Mouse (Mus musculus) G1E-ER4 (cell line): ENCODE measurements around the gene Sstr5. TPM values are rescaled to one million over a fixed set of nuclear protein-coding genes. Genes with fewer than 3 reads are reported as not detected.

ENCODE experiments used
- GATA1 ChIP-seq: IDR thresholded peaks from one replicate; pipeline ENCODE4 v1.8.0; 2012; ENCODE audit warnings: low read length, inconsistent platforms
- polyA plus RNA-seq: library from polyadenylated mRNA; stranded (reverse); fragments of >175 nt; gene quantifications from 2 replicates; pipeline ENCODE4 v1.2.3, GENCODE M21; 2012

Gene Sstr5
- not detected in 2 replicates for polyA plus RNA-seq

DNA sequence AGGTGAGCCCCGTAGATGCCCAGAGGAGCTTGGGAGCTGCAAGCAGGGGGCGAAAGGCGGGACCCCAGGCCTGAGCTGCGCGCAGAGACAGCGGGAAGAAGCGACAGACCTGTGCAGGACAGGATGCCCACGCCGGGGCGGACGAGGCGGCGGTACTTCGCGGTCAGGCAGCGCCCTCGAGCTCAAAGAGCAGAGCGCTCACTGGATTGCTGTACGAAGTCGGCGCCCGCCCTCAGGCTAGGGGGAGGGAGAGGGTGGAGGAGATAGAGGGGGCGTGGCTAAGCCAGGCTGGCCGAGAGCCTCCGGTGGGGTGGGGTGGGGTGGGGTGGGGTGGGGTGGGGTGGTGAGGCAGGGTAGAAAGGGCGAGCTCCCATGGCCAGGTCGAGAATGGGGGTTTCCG is at the start of gene Sstr5:
Sstr5 (minus strand) TSS at position 276 of the 400 bp plus-strand sequence.
- TF ChIP-seq GATA1 = no peak

DNA sequence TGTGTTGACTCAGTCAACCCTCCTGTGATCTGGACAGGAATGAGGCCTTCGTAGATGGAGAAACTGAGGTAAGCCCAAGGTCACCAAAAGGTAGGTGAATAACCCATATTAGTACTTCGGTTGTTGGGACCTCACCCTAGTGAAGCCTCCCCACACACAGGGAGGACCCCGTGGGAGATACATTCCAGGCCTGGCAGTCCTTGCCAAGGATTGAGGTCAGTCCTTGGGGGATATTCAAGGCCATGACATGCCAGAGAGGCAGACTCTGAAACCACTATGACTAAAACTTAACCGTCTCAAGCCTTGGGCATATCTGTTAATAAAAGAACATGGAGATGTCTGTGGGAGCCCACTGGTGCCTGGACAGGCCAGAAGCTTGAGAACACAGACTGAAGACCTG is 44.7 kb upstream of the Sstr5 start:
- TF ChIP-seq GATA1 = no peak

DNA sequence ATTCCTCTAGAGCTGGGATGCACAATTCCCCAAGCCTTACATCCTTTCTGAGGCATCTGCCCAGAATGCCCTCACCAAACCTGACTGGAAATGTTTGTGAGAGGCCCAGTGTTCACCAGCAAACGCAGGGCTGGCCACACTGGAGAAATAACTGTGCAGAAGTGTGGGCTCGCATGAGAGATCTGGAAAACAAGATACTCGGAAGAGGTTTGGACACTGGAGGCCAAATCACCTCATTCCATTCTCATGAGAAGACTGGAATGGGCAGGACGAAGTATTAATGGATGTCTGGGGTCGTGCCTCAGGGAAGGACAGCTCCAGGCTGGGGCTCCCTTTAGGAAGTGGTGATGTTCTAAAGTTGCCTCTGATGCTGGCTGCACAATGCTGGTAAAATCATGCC is 43.6 kb upstream of the Sstr5 start:
- no peak for TF ChIP-seq GATA1

DNA sequence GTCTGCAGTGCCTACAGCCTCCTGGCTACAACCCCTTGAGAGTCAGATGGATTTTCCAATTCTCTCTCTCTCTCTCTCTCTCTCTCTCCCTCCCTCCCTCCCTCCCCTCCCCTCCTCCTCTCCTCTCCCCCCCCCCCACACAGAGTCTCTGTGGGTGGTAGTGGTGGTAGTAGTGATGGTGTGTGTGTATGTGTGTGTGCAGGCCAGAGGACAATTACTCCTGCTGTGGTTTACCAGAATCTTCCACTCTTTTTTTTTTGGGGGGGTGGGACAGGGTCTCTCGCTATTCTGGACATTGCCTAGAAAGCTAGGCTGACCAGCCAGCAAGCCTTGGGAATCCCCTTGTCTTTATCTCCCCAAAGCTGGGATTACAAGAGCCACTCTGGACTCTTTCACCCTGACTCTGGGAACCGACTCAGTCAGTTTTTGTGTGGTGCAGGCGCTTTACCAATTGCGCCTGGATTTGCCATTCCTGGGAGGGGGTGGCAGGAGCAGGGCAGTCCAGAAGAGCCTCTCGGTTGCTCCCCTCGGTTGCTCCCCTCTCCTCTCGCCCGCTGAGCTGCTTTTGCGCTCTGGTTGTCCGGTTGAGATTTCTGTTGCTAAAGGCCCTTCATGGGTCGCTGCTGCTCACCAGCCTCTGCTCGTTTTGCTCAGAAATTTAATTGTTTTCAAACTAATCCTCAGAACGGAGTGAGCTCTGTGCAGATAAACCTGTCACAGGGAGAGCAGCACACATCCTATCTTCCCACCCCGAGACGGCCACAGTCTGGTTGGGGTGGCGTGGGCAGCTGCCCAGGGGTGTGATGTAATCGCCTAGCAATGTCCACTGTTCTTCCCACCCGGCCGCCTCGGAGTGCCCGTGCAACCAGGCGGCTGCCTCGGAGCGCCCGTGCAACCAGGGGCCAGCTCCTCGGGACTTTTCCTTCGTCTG is 42.1 kb upstream of the Sstr5 start:
- TF ChIP-seq GATA1 = no peak

DNA sequence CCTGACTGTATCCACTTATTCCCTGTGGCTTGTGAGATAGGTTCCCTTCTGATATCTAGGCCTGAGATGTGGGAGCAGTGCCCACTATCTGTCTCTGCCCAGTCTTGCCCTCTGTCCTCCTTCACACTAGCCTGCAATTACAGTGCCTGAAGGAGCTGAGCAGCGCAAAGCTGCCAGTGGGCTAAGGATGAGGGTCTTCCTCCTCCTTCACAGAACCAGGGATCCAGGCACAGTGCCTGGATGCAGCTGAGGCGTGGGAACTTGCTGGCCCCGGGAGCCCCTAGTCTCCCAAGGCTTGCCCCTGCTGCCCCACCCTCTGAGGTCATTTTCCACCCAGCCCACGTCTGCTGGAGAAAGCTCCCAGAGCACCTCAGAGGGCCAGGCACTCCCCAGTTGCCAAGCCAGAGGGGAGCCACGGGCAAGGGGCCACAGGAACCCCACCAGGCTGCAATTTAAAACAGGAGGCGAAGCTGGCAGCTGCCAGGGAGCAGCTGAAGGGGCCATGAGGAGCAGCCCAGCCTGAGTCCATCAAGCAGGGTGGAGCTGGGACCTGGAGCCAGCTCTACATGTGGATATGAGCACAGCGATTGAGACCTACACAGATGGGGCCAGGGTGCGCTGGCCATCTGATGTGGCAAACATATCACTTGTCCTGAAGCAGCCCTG is 33.4 kb upstream of the Sstr5 start:
- no peak for TF ChIP-seq GATA1

DNA sequence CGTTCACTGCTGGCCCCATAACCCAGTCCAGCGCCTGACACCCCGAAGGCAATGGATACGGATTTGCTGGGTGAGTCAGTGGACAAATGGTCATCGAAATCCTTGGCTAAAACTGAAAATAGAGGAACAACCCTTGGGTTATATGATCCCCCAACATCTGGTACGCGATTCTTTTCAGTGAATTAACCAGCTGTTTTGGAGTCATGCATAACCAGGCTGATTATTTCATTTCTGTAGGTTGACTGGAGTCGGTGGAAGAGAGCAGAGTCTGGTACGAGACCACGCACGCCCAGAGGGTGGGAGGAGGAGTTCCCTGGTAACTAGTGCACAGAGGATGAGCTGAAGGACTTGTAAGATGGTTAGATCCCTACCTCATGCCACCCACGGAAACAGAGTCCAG is 25.0 kb upstream of the Sstr5 start:
- TF ChIP-seq GATA1 = no peak

DNA sequence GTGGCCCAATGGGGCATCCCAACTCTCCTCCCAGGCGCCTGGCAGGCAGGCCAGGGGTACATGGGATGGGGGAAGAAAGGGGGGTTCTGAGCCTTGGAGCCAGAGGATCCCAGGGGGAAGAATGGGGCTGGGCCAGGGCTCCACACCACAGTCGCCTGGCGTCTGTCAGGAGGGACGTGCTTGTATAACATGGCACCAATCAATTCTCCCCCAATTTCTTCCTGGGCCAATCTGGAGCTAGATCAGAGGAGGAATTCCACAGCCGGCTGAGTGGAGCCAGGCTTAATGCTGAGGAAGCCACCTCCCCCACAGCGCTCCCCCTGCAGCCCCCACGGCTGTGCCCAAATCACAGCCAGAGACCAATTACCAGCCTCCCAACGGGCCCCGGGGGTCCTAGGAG is 23.4 kb upstream of the Sstr5 start:
- TF ChIP-seq GATA1 = no peak

DNA sequence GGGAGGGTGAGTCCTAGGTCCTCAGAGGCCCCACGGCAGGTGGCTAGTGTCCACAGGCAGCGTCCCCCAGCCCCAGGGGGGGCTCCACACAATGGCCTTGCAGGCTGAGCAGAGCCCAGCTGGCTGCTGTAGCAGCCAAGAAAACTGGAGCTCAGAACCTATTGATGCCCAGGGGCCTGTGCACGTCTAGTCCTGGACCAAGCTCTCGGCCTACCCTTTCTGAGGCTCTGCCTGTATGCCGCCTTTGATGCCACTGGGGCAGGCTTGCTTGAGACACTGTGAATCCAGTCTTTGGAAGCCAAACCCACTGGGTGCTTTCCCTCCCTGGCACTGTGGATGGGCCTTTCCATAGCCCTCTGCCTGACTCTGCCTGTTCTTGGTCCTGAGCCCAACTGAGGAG is 22.4 kb upstream of the Sstr5 start:
- TF ChIP-seq GATA1 = no peak

DNA sequence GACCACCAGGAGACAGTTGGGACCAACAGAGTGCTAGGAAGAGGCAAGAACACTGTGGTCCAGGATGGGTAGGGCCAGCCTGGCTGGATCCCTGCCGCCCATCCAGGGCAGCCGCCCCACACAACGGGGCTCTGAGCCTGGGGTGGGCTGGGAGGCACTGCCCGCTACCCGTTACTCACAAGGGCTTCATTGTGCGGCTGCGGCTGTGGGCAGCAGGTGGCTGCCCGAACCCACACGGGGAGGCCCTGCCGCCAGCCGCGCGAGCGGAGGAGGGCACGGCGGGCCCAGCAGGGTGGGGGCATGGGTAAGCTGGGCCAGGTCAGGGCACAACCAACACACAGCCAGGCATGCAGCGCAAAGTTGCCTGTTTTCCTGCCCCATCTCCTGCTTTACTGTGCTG is 21.1 kb upstream of the Sstr5 start:
- no peak for TF ChIP-seq GATA1

DNA sequence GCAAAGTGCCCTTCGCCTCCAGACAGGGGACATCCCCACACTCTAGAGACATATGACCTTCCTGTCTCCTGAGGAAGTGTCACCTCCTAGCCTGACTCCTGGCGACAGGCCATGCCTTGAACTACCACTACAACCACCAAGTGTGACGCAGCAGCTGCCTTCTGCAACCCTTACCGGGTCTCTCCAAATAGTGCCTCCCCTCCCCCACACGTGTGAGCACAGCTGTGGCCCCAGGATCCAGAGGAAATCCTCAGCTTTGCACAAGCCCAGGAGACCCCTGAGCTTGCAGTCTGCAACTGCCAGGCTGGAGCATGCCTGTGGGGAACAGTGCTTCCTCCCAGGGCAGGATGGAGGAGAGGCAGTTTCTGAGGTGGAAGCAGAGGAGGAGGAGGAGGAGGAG is 19.2 kb upstream of the Sstr5 start:
- no peak for TF ChIP-seq GATA1

DNA sequence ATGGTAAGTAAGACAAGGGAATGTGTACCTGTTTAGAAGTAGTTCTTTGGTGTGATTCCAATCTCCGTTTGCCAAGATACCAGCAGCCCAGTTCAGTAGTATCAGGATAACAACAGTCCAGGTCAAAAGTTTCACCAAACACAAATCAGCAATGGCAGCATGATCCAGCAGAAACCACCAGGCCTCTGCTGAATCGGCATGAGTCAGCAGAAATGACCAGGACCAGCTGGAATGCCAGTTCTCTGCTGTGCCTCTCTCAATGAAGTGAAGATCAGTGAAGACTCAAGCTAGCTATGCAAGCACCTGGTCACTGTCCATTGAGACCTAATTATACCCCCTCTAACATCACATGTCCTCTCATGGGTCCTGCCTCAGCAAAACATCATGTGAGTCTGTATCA is 17.0 kb upstream of the Sstr5 start:
- no peak for TF ChIP-seq GATA1

DNA sequence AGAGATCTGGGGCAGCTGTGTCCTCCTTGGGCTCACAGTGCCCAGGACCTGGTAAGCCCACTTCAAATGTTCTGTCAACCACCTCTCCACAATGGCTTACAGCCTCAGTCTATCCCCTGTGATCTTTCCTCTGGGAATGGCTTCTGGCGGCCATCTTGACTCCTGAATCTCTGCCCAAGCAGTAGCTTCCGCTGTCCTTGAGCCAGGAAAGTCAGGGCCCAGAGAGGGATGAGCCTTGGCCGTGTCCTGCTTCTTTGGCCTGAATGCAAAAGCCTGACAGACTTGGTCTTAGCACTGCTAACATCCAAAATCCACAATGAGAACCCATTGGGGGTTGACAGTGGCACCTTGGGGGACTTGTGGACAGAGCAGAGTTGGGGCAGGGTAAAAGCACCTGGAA is 14.8 kb upstream of the Sstr5 start:
- TF ChIP-seq GATA1 = no peak

DNA sequence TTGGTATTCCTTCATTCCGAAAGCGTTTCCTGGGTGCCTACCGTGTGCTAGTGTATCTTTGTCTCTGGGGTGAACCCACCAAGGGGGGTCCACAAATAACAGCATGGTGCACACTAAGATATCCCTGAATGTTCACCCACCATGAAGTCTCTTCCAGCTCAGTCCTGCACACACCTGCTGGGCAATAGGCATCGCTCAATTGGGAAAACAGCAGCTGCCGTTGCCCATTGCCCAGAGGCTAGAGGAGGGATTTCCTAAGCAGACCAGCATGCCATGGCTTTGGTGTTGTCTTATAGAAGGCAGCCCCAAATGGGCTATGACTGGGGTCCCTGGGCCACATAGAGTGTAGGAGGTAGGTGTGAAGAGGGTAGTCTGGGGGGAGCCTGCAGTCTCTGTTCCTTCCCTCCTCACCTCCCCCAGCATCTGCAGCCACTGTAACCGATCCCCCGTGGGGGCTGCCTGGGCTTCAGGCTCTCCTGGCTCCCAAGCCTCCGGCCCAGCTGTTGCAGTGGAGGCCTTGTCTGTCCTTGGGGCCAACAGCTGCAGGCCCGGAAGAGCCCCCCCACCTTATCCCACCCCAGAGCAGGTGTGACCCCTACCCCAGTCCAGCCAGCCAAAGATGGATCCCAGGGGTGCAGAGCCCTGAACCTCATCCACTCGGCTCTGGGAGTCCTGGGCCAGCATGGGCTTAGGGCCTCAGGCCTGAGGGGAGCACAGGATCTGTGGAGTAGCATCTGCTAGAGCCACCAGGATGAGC is 13.2 kb upstream of the Sstr5 start:
- TF ChIP-seq GATA1 = no peak

DNA sequence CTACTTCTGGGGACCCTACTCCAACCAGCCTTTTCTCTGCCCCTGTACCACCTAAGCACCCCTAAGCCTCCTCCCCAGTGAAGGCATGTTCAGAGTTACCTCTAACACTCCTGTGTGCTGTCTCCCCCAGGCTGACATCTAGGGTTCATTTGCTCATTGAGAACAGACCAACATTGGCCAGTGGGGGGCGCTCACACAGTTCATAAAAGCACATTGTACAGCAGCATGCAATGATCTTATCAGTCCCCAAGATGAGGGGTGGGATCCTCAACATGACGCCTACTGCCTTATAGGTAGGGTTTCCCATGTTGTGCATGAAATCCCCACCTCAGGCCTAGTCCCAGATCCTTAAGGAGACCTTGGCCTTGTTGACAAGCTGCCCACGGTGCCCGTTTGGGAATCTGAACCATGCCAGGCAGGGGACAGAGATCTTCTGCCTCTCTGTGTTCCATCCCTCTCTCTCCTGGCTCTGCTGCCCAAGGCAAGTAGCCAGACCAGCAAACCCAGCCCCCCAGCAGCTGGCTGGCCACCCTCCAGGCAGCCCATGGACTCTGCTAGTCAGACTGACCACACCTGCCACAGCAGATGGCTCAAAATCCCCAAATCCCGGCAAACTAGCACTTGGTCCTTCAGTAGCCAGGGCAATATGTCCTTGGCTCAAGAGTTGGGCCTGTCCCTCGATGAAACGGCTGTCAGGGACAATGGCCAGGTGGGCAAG is 11.9 kb upstream of the Sstr5 start:
- TF ChIP-seq GATA1 = no peak

DNA sequence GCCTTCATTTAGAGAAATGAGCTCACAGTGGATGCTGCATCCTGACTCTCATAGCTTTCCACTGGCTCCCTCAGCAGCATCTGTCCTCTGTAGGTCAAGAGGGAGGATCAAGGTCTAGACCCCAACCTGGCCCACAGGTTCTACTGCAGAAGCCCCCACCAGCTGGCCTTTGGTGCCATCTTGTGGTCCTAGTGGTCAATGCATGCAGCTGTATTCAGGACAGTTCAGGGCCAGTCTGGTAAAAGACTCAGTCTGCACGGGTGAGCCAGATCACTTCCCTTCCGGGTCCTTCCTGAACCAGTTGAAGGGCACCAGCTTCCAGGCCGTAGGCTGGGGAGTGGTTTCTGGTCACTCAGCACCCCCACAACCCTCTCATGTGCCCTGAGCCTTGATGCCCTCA is 10.7 kb upstream of the Sstr5 start:
- TF ChIP-seq GATA1 = no peak

DNA sequence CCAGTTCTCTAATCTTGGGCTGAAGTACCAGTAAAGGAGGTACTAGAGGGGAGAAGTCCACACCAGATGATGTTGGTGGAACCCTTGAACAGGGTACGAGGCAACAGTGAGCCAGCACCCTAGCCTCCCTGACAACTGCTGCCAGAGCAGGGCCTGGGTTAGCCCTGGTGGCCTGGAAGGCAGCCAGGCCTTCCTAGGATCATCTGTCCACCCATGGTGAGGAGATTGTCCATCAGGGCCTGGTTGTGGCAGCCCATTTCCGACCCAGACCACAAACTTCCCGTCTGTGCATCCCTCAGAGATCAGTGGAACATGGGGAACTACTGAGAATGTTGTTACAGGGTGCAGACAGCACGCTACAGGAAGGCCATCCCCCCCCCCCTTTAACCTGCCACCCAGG is 5.5 kb upstream of the Sstr5 start:
- TF ChIP-seq GATA1 = no peak

DNA sequence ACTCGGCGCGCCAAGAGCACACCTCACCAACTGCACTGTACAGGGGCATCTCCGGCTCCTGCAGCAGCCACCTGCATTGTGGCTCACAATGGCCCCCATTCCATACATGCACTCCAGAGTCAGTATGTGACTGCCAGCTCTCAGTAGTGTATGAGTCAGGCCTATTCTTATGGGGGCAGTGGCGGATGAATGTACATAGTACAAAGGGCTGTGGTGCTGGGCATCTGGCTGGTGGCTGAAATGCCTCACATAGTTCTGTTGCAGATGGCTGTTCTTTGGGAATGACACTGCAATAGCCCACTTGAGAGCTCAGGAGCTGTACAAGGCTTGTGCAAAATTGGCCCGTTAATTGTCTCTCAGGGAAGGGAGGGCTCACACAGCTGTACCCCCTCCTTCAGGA is 15.0 kb downstream of the Sstr5 start:
- no peak for TF ChIP-seq GATA1
